Mouse (Mus musculus) forebrain, embryonic 14.5 days (tissue): ENCODE data around the gene Vamp8. TPM values are rescaled to one million over a fixed set of nuclear protein-coding genes. Genes with fewer than 3 reads are reported as not detected.

Experiments used
- ATAC-seq: fragments of 200-750 bp; cut with Nextera tagmentation; 2 replicates; pipeline ENCODE4 v1.8.0; 2017; ENCODE audit warnings: mild to moderate bottlenecking, moderate library complexity
- DNase-seq: peaks from one replicate; pipeline ENCODE4 v3.0.0-alpha.2; 2015; ENCODE audit warnings: low spot score
- H3K27ac ChIP-seq: fragments of 300-500 bp; sonication (generic); 2 replicates; pipeline ENCODE4 v1.5.1; 2014; ENCODE audit warnings: low read depth, mild to moderate bottlenecking, control low read depth, low read length, moderate library complexity
- H3K27me3 ChIP-seq: fragments of 300-500 bp; sonication (generic); replicated peaks from 2 replicates; pipeline ENCODE4 v1.6.1; 2014; ENCODE audit warnings: low read length, control low read depth, mixed read lengths; ENCODE audit not compliant: control insufficient read depth, insufficient read depth
- H3K36me3 ChIP-seq: fragments of 300-500 bp; sonication (generic); 2 replicates; pipeline ENCODE4 v1.6.1; 2014; ENCODE audit warnings: low read length, control low read depth; ENCODE audit not compliant: control insufficient read depth, insufficient read depth
- H3K4me1 ChIP-seq: fragments of 300-500 bp; sonication (generic); 2 replicates; pipeline ENCODE4 v1.6.1; 2014; ENCODE audit warnings: antibody characterized with exemption, low read length, control low read depth; ENCODE audit not compliant: control insufficient read depth, insufficient read depth
- H3K4me2 ChIP-seq: fragments of 300-500 bp; sonication (generic); 2 replicates; pipeline ENCODE4 v1.6.1; 2014; ENCODE audit warnings: mild to moderate bottlenecking, control low read depth, low read length
- H3K4me3 ChIP-seq: fragments of 300-500 bp; sonication (generic); 2 replicates; pipeline ENCODE4 v1.5.1; 2014; ENCODE audit warnings: low read depth, low read length, control low read depth
- H3K9ac ChIP-seq: fragments of 300-500 bp; sonication (generic); 2 replicates; pipeline ENCODE4 v1.6.1; 2014; ENCODE audit warnings: mild to moderate bottlenecking, low read length, control low read depth, moderate library complexity
- H3K9me3 ChIP-seq: fragments of 300-500 bp; sonication (generic); replicated peaks from 2 replicates; pipeline ENCODE4 v1.6.1; 2016; ENCODE audit warnings: low read length, control low read depth, mixed read lengths; ENCODE audit not compliant: control insufficient read depth
- WGBS: fragments of 180-500 bp; shearing (Covaris S2); extraction: QIAGEN DNeasy Blood & Tissue Kit; methylation state at CpG from one replicate; pipeline ENCODE4 v1.1.7; 2014; 5-methylcytosine and 5-hydroxymethylcytosine counted together
- polyA plus RNA-seq: library from polyadenylated mRNA; unstranded; fragments of >200 nt; fragmentation: Nextera tagmentation; extraction: Ambion mirVana; gene quantifications from 2 replicates; pipeline ENCODE4 v1.2.1, GENCODE M21; 2014

Gene Vamp8
- polyA plus RNA-seq, 1 experiment from 2014 or later = 22.6 TPM

DNA sequence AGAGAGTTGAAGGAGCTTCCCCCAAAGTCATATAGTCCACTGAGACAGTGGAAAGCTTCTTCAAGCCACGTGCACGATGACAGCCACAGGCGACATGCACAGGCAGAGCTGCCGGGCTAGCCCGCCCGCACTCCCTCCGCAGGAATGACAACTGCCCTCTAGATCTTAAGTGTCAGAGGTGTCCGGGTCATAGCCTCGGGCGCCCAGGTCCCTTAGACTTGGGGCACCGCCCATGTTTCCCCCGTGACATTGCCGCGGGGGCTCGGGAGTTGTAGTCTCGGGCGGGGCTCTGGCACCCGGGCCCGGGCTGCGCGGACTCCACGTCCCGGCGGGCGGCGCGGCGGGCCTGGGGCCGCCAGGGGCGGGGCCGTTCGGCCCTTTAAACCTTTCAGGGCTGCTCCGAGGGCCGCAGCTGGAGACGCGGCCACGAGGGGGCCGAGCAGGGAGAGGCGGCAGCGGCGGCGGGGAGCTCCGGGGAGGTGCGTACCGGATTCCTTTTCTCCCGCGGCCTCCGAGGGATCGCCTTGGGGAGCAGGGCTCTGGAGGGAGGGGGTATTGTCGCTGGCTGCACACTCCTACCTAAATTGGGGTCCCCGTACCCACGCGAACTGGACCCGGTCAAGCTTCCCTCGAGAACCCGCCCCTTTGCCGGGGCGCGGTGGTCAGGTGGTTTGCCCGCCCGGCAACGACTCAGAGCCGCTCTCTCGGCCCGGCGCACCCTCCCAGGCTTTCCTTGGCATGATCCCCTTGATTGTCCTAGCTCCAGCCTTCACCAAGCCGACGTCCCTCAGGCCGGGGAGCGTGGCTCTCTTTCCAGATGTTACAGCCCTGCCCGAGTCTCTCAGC, 35.2 kb downstream of the Vamp8 start, which contains the start of gene Tmem150a:
Tmem150a (plus strand) TSS at position 382 of the 846 bp plus-strand sequence.
- H3K9ac ChIP-seq = peak within 1 kb of the TSS; percentile 78
- no peaks in the 10 kb centered on the region for H3K27me3 ChIP-seq
- under 1% methylated on average over 71 of the region's 71 CpGs for WGBS
- peak within 1 kb of the TSS; percentile 58 for H3K4me3 ChIP-seq
- peaks cover 31% of the 10 kb centered on the region for H3K36me3 ChIP-seq
- peaks cover 6% of the 10 kb centered on the region; the same call in 1 of the 2 replicates for H3K4me1 ChIP-seq
- ATAC-seq (peak; percentile 89), DNase-seq (peak; percentile 75)
- H3K27ac ChIP-seq = peak within 1 kb of the TSS; percentile 1; the same call in 1 of the 2 replicates
- H3K9me3 ChIP-seq = no peaks in the 10 kb centered on the region
- H3K4me2 ChIP-seq = peak within 1 kb of the TSS; percentile 96

DNA sequence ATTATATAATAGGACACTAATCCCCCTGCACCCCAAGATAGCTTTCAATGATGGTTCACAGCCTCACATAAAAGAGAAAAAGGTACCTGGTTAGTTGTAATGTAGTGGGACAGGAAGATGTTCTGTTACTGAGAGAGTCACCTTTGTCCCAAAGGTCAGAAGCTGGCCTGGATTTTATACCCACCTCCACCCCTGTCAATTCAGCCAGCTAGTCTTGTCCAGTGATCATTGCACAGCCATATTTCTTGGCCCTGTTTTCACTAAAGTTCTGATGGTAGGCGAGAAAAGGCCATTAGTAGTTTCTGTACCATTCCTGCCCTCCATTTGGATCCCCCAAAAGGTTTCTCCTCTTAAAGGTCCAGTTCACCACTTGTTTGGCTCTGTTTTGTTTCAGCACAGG, 36.5 kb downstream of the Vamp8 start:
- DNase-seq = no peak

DNA sequence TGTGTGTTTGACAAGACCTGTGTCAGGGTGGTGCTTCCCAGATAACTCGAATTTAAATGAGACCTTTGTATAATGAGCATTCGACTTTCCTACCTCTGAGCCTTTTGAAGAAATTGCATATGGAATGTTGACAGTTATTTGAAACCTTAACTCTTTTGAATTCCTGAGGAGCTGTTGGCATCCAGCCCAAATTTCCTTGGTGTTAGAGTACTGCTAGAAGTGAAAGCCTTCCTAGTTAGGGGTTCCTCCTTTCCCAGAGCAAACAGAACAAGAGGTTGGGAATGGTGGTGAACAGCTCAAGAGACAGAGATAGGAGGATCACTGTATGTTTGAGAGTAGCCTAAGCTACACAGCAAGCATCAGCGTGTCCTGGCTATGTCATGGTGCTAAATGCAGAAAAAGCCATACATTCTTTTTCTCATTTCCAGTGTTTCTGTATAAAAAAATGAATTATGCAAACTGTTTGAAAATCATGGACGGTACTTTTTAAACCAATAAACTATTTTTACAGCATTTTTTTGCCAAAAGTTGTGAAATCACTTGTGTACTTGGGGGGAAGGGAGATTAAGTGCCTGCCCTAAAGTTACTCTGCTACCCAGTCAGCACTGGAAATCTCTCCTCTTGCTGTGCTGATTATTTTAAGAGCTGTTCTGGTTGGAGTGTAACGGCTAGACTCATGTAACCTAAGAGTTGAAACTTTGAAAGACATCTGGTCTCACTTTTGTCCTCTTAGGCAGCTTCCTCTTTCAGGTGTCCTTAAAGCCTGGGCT, 37.7 kb downstream of the Vamp8 start:
- Histone ChIP-seq H3K4me3 (no peak overlapping the region), H3K4me2 (no peak overlapping the region), H3K9me3 (no peaks in the 10 kb centered on the region), H3K9ac (no peak overlapping the region), H3K27me3 (no peaks in the 10 kb centered on the region), H3K27ac (no peak overlapping the region), H3K36me3 (peaks cover 30% of the 10 kb centered on the region), H3K4me1 (peaks cover 12% of the 10 kb centered on the region)
- DNase-seq (peak; percentile 45), ATAC-seq (no peak)
- 73% methylated on average over 5 of the region's 5 CpGs for WGBS

More for the DNA sequence above, 36.5 kb downstream of the Vamp8 start:
- Histone ChIP-seq H3K36me3 (peaks cover 33% of the 10 kb centered on the region), H3K9me3 (no peaks in the 10 kb centered on the region), H3K4me2 (no peak overlapping the region), H3K27me3 (no peaks in the 10 kb centered on the region), H3K4me1 (peaks cover 6% of the 10 kb centered on the region; the same call in 1 of the 2 replicates), H3K9ac (no peak overlapping the region), H3K4me3 (no peak overlapping the region), H3K27ac (no peak overlapping the region)
- WGBS = 64% methylated on average over 1 of the region's 1 CpGs
- ATAC-seq = no peak

DNA sequence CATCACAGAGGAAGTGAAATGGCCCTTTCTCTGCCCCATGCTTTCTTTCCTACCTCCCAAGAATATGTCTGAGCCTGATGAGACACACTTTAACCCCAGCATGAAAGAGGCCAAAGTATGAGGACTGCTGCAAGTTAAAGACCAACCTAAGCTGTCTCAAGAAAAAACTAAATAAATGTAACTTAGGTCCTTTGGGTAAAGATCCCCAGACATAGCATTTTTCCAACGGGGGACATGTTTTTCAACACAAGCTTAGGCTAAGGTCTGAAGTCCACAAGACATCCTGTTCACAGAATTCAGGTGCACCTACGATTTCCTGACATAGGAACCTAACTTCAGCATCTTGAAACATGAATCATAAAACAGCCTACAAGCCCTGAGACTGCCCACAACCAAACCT, 40.3 kb downstream of the Vamp8 start:
- no peak overlapping the region for H3K27ac ChIP-seq
- peaks cover 15% of the 10 kb centered on the region for H3K4me1 ChIP-seq
- DNase-seq = no peak
- H3K36me3 ChIP-seq = peaks cover 30% of the 10 kb centered on the region
- no peak overlapping the region for H3K9ac ChIP-seq
- H3K27me3 ChIP-seq = no peaks in the 10 kb centered on the region
- H3K9me3 ChIP-seq = no peaks in the 10 kb centered on the region
- no peak overlapping the region for H3K4me2 ChIP-seq
- ATAC-seq = no peak
- no peak overlapping the region for H3K4me3 ChIP-seq
- WGBS = 91% methylated on average over 2 of the region's 2 CpGs

DNA sequence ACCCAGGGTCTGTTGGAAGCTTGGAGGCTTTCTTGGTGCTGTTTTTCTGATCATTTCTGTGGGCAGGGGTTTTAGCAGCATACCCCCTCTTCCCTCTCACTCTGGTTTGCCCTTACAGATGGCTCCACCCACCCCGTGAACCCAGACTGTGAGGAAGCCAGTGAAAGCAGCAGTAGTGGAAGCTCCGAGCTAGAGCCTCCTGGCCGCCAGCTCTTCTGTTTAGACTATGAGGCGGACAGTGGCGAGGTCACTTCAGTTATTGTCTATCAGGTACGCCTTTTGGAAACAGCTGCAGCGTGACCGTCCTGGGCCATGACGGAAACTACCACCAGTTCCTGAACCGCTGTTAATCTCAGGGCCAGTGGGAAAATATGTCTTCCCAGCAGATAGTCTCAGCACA, 42.1 kb downstream of the Vamp8 start:
- H3K4me1 ChIP-seq = peaks cover 18% of the 10 kb centered on the region
- H3K9ac ChIP-seq = no peak overlapping the region; the same call in 1 of the 2 replicates
- peaks cover 30% of the 10 kb centered on the region for H3K36me3 ChIP-seq
- H3K4me2 ChIP-seq = peak overlapping the region; percentile 77
- H3K27me3 ChIP-seq = no peaks in the 10 kb centered on the region
- no peak for ATAC-seq
- no peak overlapping the region for H3K4me3 ChIP-seq
- H3K27ac ChIP-seq = no peak overlapping the region
- DNase-seq = no peak
- no peaks in the 10 kb centered on the region for H3K9me3 ChIP-seq
- WGBS = 81% methylated on average over 10 of the region's 10 CpGs

- Histone ChIP-seq H3K27me3 (no peaks in the 10 kb centered on the region), H3K4me2 (peak within 1 kb of the TSS; percentile 77), H3K9ac (peak within 1 kb of the TSS; percentile 96), H3K36me3 (peaks cover 31% of the 10 kb centered on the region), H3K4me1 (peaks cover 18% of the 10 kb centered on the region), H3K27ac (peak within 1 kb of the TSS; percentile 86), H3K9me3 (no peaks in the 10 kb centered on the region), H3K4me3 (peak within 1 kb of the TSS; percentile 89)
- under 1% methylated on average over 51 of the region's 72 CpGs for WGBS
- DNase-seq (peak; percentile 75), ATAC-seq (peak; percentile 74)
These were observed 43.1 kb downstream of the Vamp8 start, which contains the start of gene 0610030E20Rik for GRCm38 (mm10) chr6:72347166-72347941. Gene 0610030E20Rik, plus strand, starts transcription at chr6:72347317.

DNA sequence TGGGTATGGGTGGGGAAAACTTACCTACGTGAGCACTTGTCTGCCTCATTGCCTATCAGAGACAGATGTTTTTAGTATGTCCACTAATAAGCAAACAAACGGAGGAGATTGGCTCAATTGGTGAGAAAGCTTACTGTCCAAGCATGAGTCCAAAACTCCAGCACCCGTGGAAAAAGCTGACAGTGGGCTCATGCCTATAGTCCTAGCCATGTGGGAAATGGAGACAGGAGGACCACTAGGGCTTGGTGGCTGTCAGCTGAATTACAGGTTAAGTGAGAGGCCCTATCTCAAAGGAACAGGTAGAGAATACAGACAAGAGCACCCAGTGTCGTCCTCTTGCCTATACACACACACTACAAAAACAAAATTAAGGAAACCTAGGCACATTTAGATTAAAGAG, 44.2 kb downstream of the Vamp8 start:
- WGBS = 90% methylated on average over 4 of the region's 4 CpGs
- H3K9ac ChIP-seq = no peak overlapping the region
- no peak overlapping the region for H3K4me3 ChIP-seq
- H3K27ac ChIP-seq = no peak overlapping the region
- H3K27me3 ChIP-seq = no peaks in the 10 kb centered on the region
- H3K9me3 ChIP-seq = no peaks in the 10 kb centered on the region
- peaks cover 32% of the 10 kb centered on the region for H3K36me3 ChIP-seq
- H3K4me1 ChIP-seq = peaks cover 18% of the 10 kb centered on the region
- ATAC-seq (no peak), DNase-seq (no peak)
- peak overlapping the region; percentile 77; the same call in 1 of the 2 replicates for H3K4me2 ChIP-seq

GRCm38 (mm10) chr6:72345633-72346032, 44.9 kb downstream of the Vamp8 start:
- Histone ChIP-seq H3K4me3 (peak overlapping the region; percentile 81; the same call in 1 of the 2 replicates), H3K4me1 (peaks cover 18% of the 10 kb centered on the region), H3K9ac (no peak overlapping the region; the same call in 1 of the 2 replicates), H3K9me3 (no peaks in the 10 kb centered on the region), H3K4me2 (peak overlapping the region; percentile 95), H3K27me3 (no peaks in the 10 kb centered on the region), H3K27ac (no peak overlapping the region), H3K36me3 (peaks cover 31% of the 10 kb centered on the region)
- DNase-seq (no peak), ATAC-seq (peak; percentile 3; the same call in 1 of the 2 replicates)
- WGBS = 55% methylated on average over 6 of the region's 6 CpGs
